Mouse (Mus musculus) thymus, adult 2 months (tissue): ENCODE data around the gene Lrfn2. TPM values are rescaled to one million over a fixed set of nuclear protein-coding genes. Genes with fewer than 3 reads are reported as not detected.

Experiments used
- DNase-seq: peaks from one replicate; pipeline ENCODE4 v3.0.0; 2021
- H3K27ac ChIP-seq: fragments of 200-500 bp; 2 replicates; pipeline ENCODE4 v1.5.1; 2012; ENCODE audit warnings: low read length, control low read depth; ENCODE audit not compliant: control insufficient read depth, insufficient read depth
- H3K27me3 ChIP-seq: fragments of 200-500 bp; 2 replicates; pipeline ENCODE4 v1.6.1; 2012; ENCODE audit warnings: mild to moderate bottlenecking, low read length, moderate library complexity, mixed read lengths; ENCODE audit not compliant: control insufficient read depth, insufficient read depth
- H3K36me3 ChIP-seq: fragments of 200-500 bp; 2 replicates; pipeline ENCODE4 v1.6.1; 2012; ENCODE audit warnings: mild to moderate bottlenecking, low read length, moderate library complexity; ENCODE audit not compliant: control insufficient read depth, insufficient read depth
- H3K4me1 ChIP-seq: fragments of 200-500 bp; replicated peaks from 2 replicates; pipeline ENCODE4 v1.6.1; 2012; ENCODE audit warnings: low read length; ENCODE audit not compliant: control insufficient read depth, insufficient read depth
- H3K4me3 ChIP-seq: fragments of 200-500 bp; 2 replicates; pipeline ENCODE4 v1.5.1; 2012; ENCODE audit warnings: mild to moderate bottlenecking, low read length, control low read depth, moderate library complexity; ENCODE audit not compliant: control insufficient read depth, insufficient read depth
- CTCF ChIP-seq: fragments of 200-500 bp; IDR thresholded peaks from 2 replicates; pipeline ENCODE4 v1.5.1; 2012; ENCODE audit warnings: mild to moderate bottlenecking, control low read depth, low read length, moderate library complexity, borderline replicate concordance; ENCODE audit not compliant: control insufficient read depth, poor library complexity, insufficient read depth; ENCODE audit errors: extremely low read depth
- POLR2A ChIP-seq: fragments of 200-500 bp; IDR thresholded peaks from 2 replicates; pipeline ENCODE4 v1.6.1; 2012; ENCODE audit warnings: mild to moderate bottlenecking, low read length, control low read depth, moderate library complexity; ENCODE audit not compliant: control insufficient read depth, poor library complexity, insufficient read depth; ENCODE audit errors: extremely low read depth
- WGBS: fragments of 180-500 bp; shearing (Covaris S2); methylation state at CpG from one replicate; pipeline ENCODE4 v1.1.7; 2018; 5-methylcytosine and 5-hydroxymethylcytosine counted together
- polyA plus RNA-seq: library from polyadenylated mRNA; depleted of rRNA; stranded (reverse); fragments of >200 nt; gene quantifications from 2 replicates; pipeline ENCODE4 v1.2.3, GENCODE M21; 2012

Gene Lrfn2
- polyA plus RNA-seq, 1 experiment: 0.49 TPM

GRCm38 (mm10) chr17:49017438-49018415 lies 85.5 kb downstream of the Lrfn2 start:
- no peak for DNase-seq
- Histone ChIP-seq H3K4me1 (peaks cover 6% of the 10 kb centered on the region; the same call in 1 of the 2 replicates), H3K27me3 (no peaks in the 10 kb centered on the region), H3K4me3 (no peak overlapping the region), H3K36me3 (no peaks in the 10 kb centered on the region), H3K27ac (0 out of 2 replicates have a peak overlapping the region, but pooled peaks have one; percentile 27)
- 88% methylated on average over 17 of the region's 17 CpGs for WGBS
- no peak for TF ChIP-seq POLR2A

GRCm38 (mm10) chr17:49018774-49019488 lies 86.8 kb downstream of the Lrfn2 start:
- no peak for DNase-seq
- 31% methylated on average over 8 of the region's 8 CpGs for WGBS
- no peaks in the 10 kb centered on the region for H3K27me3 ChIP-seq

GRCm38 (mm10) chr17:49029556-49030268 lies 97.5 kb downstream of the Lrfn2 start:
- H3K27ac ChIP-seq: no peak overlapping the region
- peak; percentile 42 for DNase-seq
- TF ChIP-seq POLR2A: no peak
- TF ChIP-seq CTCF: no peak
- H3K4me1 ChIP-seq: peaks cover 16% of the 10 kb centered on the region
- H3K4me3 ChIP-seq: no peak overlapping the region
- no peaks in the 10 kb centered on the region for H3K27me3 ChIP-seq
- 31% methylated on average over 11 of the region's 11 CpGs for WGBS
- no peaks in the 10 kb centered on the region for H3K36me3 ChIP-seq

More at GRCm38 (mm10) chr17:49018774-49019488, 86.8 kb downstream of the Lrfn2 start:
- Histone ChIP-seq H3K4me1 (peaks cover 6% of the 10 kb centered on the region; the same call in 1 of the 2 replicates), H3K36me3 (no peaks in the 10 kb centered on the region), H3K4me3 (no peak overlapping the region), H3K27ac (no peak overlapping the region)
- no peak for TF ChIP-seq CTCF
- no peak for TF ChIP-seq POLR2A

- DNase-seq: no peak
- peaks cover 16% of the 10 kb centered on the region for H3K4me1 ChIP-seq
- H3K4me3 ChIP-seq: no peak overlapping the region
- no peak overlapping the region for H3K27ac ChIP-seq
- TF ChIP-seq POLR2A (no peak), CTCF (no peak)
- 57% methylated on average over 7 of the region's 7 CpGs for WGBS
- H3K36me3 ChIP-seq: no peaks in the 10 kb centered on the region
- H3K27me3 ChIP-seq: no peaks in the 10 kb centered on the region
Observed at GRCm38 (mm10) chr17:49030269-49030615, 98.1 kb downstream of the Lrfn2 start.

GRCm38 (mm10) chr17:49030841-49031240 lies 98.7 kb downstream of the Lrfn2 start:
- H3K4me3 ChIP-seq: no peak overlapping the region
- no peak for TF ChIP-seq CTCF
- no peak for TF ChIP-seq POLR2A
- no peak overlapping the region for H3K27ac ChIP-seq
- peaks cover 16% of the 10 kb centered on the region for H3K4me1 ChIP-seq
- WGBS: 91% methylated on average over 5 of the region's 5 CpGs
- H3K36me3 ChIP-seq: no peaks in the 10 kb centered on the region
- DNase-seq: no peak
- H3K27me3 ChIP-seq: no peaks in the 10 kb centered on the region

GRCm38 (mm10) chr17:49031790-49032189 lies 99.6 kb downstream of the Lrfn2 start:
- no peak for DNase-seq
- no peak for TF ChIP-seq CTCF
- TF ChIP-seq POLR2A: no peak
- Histone ChIP-seq H3K27me3 (no peaks in the 10 kb centered on the region), H3K27ac (no peak overlapping the region), H3K4me1 (peaks cover 16% of the 10 kb centered on the region), H3K4me3 (no peak overlapping the region), H3K36me3 (no peaks in the 10 kb centered on the region)
- WGBS: 86% methylated on average over 8 of the region's 8 CpGs
